Mouse (Mus musculus) embryo, embryonic 11 days (tissue): ENCODE measurements around the gene Slc35b4.

ENCODE experiments used
- DNase-seq: peaks from one replicate; pipeline ENCODE4 v3.0.0-alpha.2; 2015

The Slc35b4 gene

GRCm38 (mm10) chr6:34176864-34177247 lies at the start of gene Slc35b4:
Gene Slc35b4 (minus strand): TSS chr6:34177111.
- peak; percentile 99 for DNase-seq

GRCm38 (mm10) chr6:34225004-34225599 lies 48.2 kb upstream of the Slc35b4 start:
- DNase-seq = no peak

GRCm38 (mm10) chr6:34216450-34217319 lies 39.8 kb upstream of the Slc35b4 start:
- DNase-seq = no peak

GRCm38 (mm10) chr6:34205754-34206153 lies 28.8 kb upstream of the Slc35b4 start:
- no peak for DNase-seq

GRCm38 (mm10) chr6:34204971-34205572 lies 28.2 kb upstream of the Slc35b4 start:
- DNase-seq = peak; percentile 19

GRCm38 (mm10) chr6:34203503-34203902 lies 26.6 kb upstream of the Slc35b4 start:
- no peak for DNase-seq

- no peak for DNase-seq
These were observed 18.1 kb upstream of the Slc35b4 start for GRCm38 (mm10) chr6:34194981-34195380.

GRCm38 (mm10) chr6:34193708-34194475 lies 17.0 kb upstream of the Slc35b4 start:
- peak; percentile 79 for DNase-seq

- DNase-seq = no peak
These were observed 14.5 kb upstream of the Slc35b4 start for GRCm38 (mm10) chr6:34191401-34191800.

GRCm38 (mm10) chr6:34189494-34189893 lies 12.6 kb upstream of the Slc35b4 start:
- no peak for DNase-seq

- no peak for DNase-seq
These were observed 11.2 kb upstream of the Slc35b4 start for GRCm38 (mm10) chr6:34187986-34188599.

- no peak for DNase-seq
These were observed 10.5 kb upstream of the Slc35b4 start for GRCm38 (mm10) chr6:34187273-34187863.

GRCm38 (mm10) chr6:34183326-34183725 lies 6.4 kb upstream of the Slc35b4 start:
- DNase-seq = no peak

GRCm38 (mm10) chr6:34181961-34182360 lies 5.0 kb upstream of the Slc35b4 start:
- DNase-seq = no peak

GRCm38 (mm10) chr6:34179911-34180310 lies 3.0 kb upstream of the Slc35b4 start:
- no peak for DNase-seq

- no peak for DNase-seq
These were observed 2.1 kb upstream of the Slc35b4 start for GRCm38 (mm10) chr6:34179007-34179406.

GRCm38 (mm10) chr6:34176111-34176863 lies 624 bp downstream of the Slc35b4 start:
- no peak for DNase-seq

GRCm38 (mm10) chr6:34174715-34175114 lies 2.2 kb downstream of the Slc35b4 start:
- DNase-seq = no peak

GRCm38 (mm10) chr6:34173251-34173650 lies 3.7 kb downstream of the Slc35b4 start:
- no peak for DNase-seq

- DNase-seq = no peak
These were observed 5.0 kb downstream of the Slc35b4 start for GRCm38 (mm10) chr6:34171748-34172457.
